Mouse (Mus musculus) limb, embryonic 13.5 days (tissue): ENCODE results near the gene Adcyap1r1. TPM values are rescaled to one million over a fixed set of nuclear protein-coding genes. Genes with fewer than 3 reads are reported as not detected.
A peak's percentile ranks its signal among the peaks of the same experiment; 100 is the strongest.

ENCODE experiments used
- ATAC-seq: fragments of 200-750 bp; cut with Nextera tagmentation; 2 replicates; pipeline ENCODE4 v1.8.0; 2017; ENCODE audit warnings: low read depth, moderate number of reproducible peaks, moderate TSS enrichment; ENCODE audit not compliant: low FRiP score
- H3K27ac ChIP-seq: fragments of 300-500 bp; sonication (generic); 2 replicates; pipeline ENCODE4 v1.5.1; 2015; ENCODE audit warnings: inconsistent platforms, mild to moderate bottlenecking, moderate library complexity
- H3K27me3 ChIP-seq: fragments of 300-500 bp; sonication (generic); 2 replicates; pipeline ENCODE4 v1.6.1; 2015; ENCODE audit warnings: mild to moderate bottlenecking, inconsistent platforms
- H3K36me3 ChIP-seq: fragments of 300-500 bp; sonication (generic); 2 replicates; pipeline ENCODE4 v1.6.1; 2015; ENCODE audit warnings: inconsistent platforms, mild to moderate bottlenecking, moderate library complexity
- H3K4me1 ChIP-seq: fragments of 300-500 bp; sonication (generic); 2 replicates; pipeline ENCODE4 v1.6.1; 2015; ENCODE audit warnings: inconsistent platforms
- H3K4me2 ChIP-seq: fragments of 300-500 bp; sonication (generic); replicated peaks from 2 replicates; pipeline ENCODE4 v1.6.1; 2015; ENCODE audit warnings: inconsistent platforms, mild to moderate bottlenecking, moderate library complexity
- H3K4me3 ChIP-seq: fragments of 300-500 bp; sonication (generic); 2 replicates; pipeline ENCODE4 v1.5.1; 2015; ENCODE audit warnings: moderate library complexity, mild to moderate bottlenecking, inconsistent platforms
- H3K9ac ChIP-seq: fragments of 300-500 bp; sonication (generic); 2 replicates; pipeline ENCODE4 v1.6.1; 2015; ENCODE audit warnings: mild to moderate bottlenecking, inconsistent platforms
- H3K9me3 ChIP-seq: fragments of 300-500 bp; sonication (generic); 2 replicates; pipeline ENCODE4 v1.6.1; 2016; ENCODE audit warnings: inconsistent platforms
- WGBS: fragments of 180-500 bp; shearing (Covaris S2); methylation state at CpG from one replicate; pipeline ENCODE4 v1.1.7; 2015; 5-methylcytosine and 5-hydroxymethylcytosine counted together
- polyA plus RNA-seq: library from polyadenylated mRNA; unstranded; fragments of >200 nt; fragmentation: Nextera tagmentation; extraction: Ambion mirVana; gene quantifications from 2 replicates; pipeline ENCODE4 v1.2.1, GENCODE M21; 2015

Adcyap1r1 gene
- polyA plus RNA-seq, 1 experiment from 2014 or later: 1.4 TPM

- Histone ChIP-seq H3K4me3 (no peak overlapping the region), H3K4me2 (no peak overlapping the region), H3K27ac (no peak overlapping the region), H3K9ac (no peak overlapping the region), H3K9me3 (no peaks in the 10 kb centered on the region), H3K36me3 (no peaks in the 10 kb centered on the region), H3K27me3 (peaks cover 8% of the 10 kb centered on the region; the same call in 1 of the 2 replicates), H3K4me1 (no peaks in the 10 kb centered on the region)
- 33% methylated on average over 12 of the region's 12 CpGs for WGBS
- ATAC-seq: peak; percentile 81; the same call in 1 of the 2 replicates
Observed at GRCm38 (mm10) chr6:55511212-55512065, 59.7 kb downstream of the Adcyap1r1 start.

GRCm38 (mm10) chr6:55512066-55512703 is 60.4 kb downstream of the Adcyap1r1 start:
- no peak overlapping the region for H3K4me2 ChIP-seq
- no peak overlapping the region for H3K27ac ChIP-seq
- H3K27me3 ChIP-seq: peaks cover 8% of the 10 kb centered on the region; the same call in 1 of the 2 replicates
- H3K9ac ChIP-seq: no peak overlapping the region
- no peak overlapping the region for H3K4me3 ChIP-seq
- H3K4me1 ChIP-seq: no peaks in the 10 kb centered on the region
- no peaks in the 10 kb centered on the region for H3K9me3 ChIP-seq
- no peak for ATAC-seq
- WGBS: 59% methylated on average over 19 of the region's 19 CpGs
- H3K36me3 ChIP-seq: no peaks in the 10 kb centered on the region

- Histone ChIP-seq H3K4me2 (no peak overlapping the region), H3K36me3 (no peaks in the 10 kb centered on the region), H3K27ac (no peak overlapping the region), H3K4me3 (no peak overlapping the region), H3K9me3 (no peaks in the 10 kb centered on the region), H3K4me1 (no peaks in the 10 kb centered on the region), H3K9ac (no peak overlapping the region), H3K27me3 (peaks cover 8% of the 10 kb centered on the region; the same call in 1 of the 2 replicates)
- WGBS: 69% methylated on average over 5 of the region's 5 CpGs
- no peak for ATAC-seq
Observed at GRCm38 (mm10) chr6:55513477-55513876, 61.7 kb downstream of the Adcyap1r1 start.

- Histone ChIP-seq H3K27me3 (no peaks in the 10 kb centered on the region), H3K27ac (no peak overlapping the region), H3K4me2 (peak overlapping the region; percentile 48), H3K36me3 (no peaks in the 10 kb centered on the region), H3K4me3 (no peak overlapping the region), H3K9me3 (no peaks in the 10 kb centered on the region), H3K4me1 (no peaks in the 10 kb centered on the region), H3K9ac (no peak overlapping the region)
- peak; percentile 95 for ATAC-seq
- WGBS: 15% methylated on average over 11 of the region's 11 CpGs
Observed at GRCm38 (mm10) chr6:55519605-55520201, 67.9 kb downstream of the Adcyap1r1 start.

GRCm38 (mm10) chr6:55520237-55521095 is 68.7 kb downstream of the Adcyap1r1 start:
- H3K4me3 ChIP-seq: no peak overlapping the region
- H3K27me3 ChIP-seq: no peaks in the 10 kb centered on the region
- no peaks in the 10 kb centered on the region for H3K9me3 ChIP-seq
- no peaks in the 10 kb centered on the region for H3K4me1 ChIP-seq
- H3K36me3 ChIP-seq: no peaks in the 10 kb centered on the region
- H3K9ac ChIP-seq: no peak overlapping the region
- no peak overlapping the region for H3K27ac ChIP-seq
- ATAC-seq: peak; percentile 72; the same call in 1 of the 2 replicates
- WGBS: 59% methylated on average over 11 of the region's 11 CpGs
- peak overlapping the region; percentile 48 for H3K4me2 ChIP-seq

GRCm38 (mm10) chr6:55536469-55536868 is 84.7 kb downstream of the Adcyap1r1 start:
- Histone ChIP-seq H3K27me3 (0 out of 2 replicates have a peak, but pooled peaks cover 2% of the 10 kb centered on the region), H3K9me3 (peaks cover 5% of the 10 kb centered on the region; the same call in 1 of the 2 replicates), H3K9ac (no peak overlapping the region), H3K4me1 (no peaks in the 10 kb centered on the region), H3K4me2 (no peak overlapping the region), H3K36me3 (no peaks in the 10 kb centered on the region), H3K4me3 (no peak overlapping the region), H3K27ac (no peak overlapping the region)
- WGBS: 79% methylated on average over 2 of the region's 2 CpGs
- ATAC-seq: no peak

- Histone ChIP-seq H3K4me1 (peaks cover 5% of the 10 kb centered on the region; the same call in 1 of the 2 replicates), H3K4me2 (no peak overlapping the region), H3K27ac (no peak overlapping the region), H3K9me3 (no peaks in the 10 kb centered on the region), H3K27me3 (0 out of 2 replicates have a peak, but pooled peaks cover 2% of the 10 kb centered on the region), H3K36me3 (no peaks in the 10 kb centered on the region), H3K9ac (no peak overlapping the region), H3K4me3 (no peak overlapping the region)
- no peak for ATAC-seq
- 75% methylated on average over 10 of the region's 10 CpGs for WGBS
Observed at GRCm38 (mm10) chr6:55539196-55539595, 87.4 kb downstream of the Adcyap1r1 start.

GRCm38 (mm10) chr6:55542359-55542758 is 90.6 kb downstream of the Adcyap1r1 start:
- H3K9ac ChIP-seq: no peak overlapping the region
- WGBS: 54% methylated on average over 3 of the region's 3 CpGs
- H3K4me1 ChIP-seq: peaks cover 5% of the 10 kb centered on the region; the same call in 1 of the 2 replicates
- no peak for ATAC-seq
- H3K4me2 ChIP-seq: no peak overlapping the region
- H3K27me3 ChIP-seq: no peaks in the 10 kb centered on the region
- H3K9me3 ChIP-seq: no peaks in the 10 kb centered on the region
- no peak overlapping the region for H3K27ac ChIP-seq
- H3K4me3 ChIP-seq: no peak overlapping the region
- H3K36me3 ChIP-seq: no peaks in the 10 kb centered on the region

GRCm38 (mm10) chr6:55543345-55543744 is 91.6 kb downstream of the Adcyap1r1 start:
- Histone ChIP-seq H3K4me2 (no peak overlapping the region), H3K9ac (no peak overlapping the region), H3K9me3 (no peaks in the 10 kb centered on the region), H3K27me3 (no peaks in the 10 kb centered on the region), H3K36me3 (no peaks in the 10 kb centered on the region), H3K4me1 (peaks cover 5% of the 10 kb centered on the region; the same call in 1 of the 2 replicates), H3K27ac (no peak overlapping the region), H3K4me3 (no peak overlapping the region)
- WGBS: 87% methylated on average over 4 of the region's 4 CpGs
- ATAC-seq: no peak

GRCm38 (mm10) chr6:55549211-55549610 is 97.4 kb downstream of the Adcyap1r1 start:
- Histone ChIP-seq H3K9ac (no peak overlapping the region), H3K4me3 (no peak overlapping the region), H3K27ac (no peak overlapping the region), H3K36me3 (no peaks in the 10 kb centered on the region), H3K9me3 (0 out of 2 replicates have a peak, but pooled peaks cover 4% of the 10 kb centered on the region), H3K4me2 (no peak overlapping the region), H3K4me1 (no peaks in the 10 kb centered on the region), H3K27me3 (no peaks in the 10 kb centered on the region)
- no peak for ATAC-seq
- 93% methylated on average over 6 of the region's 6 CpGs for WGBS

GRCm38 (mm10) chr6:55550926-55551325 is 99.1 kb downstream of the Adcyap1r1 start:
- no peak overlapping the region for H3K27ac ChIP-seq
- no peak overlapping the region for H3K4me3 ChIP-seq
- ATAC-seq: no peak
- WGBS: 40% methylated on average over 13 of the region's 13 CpGs
- no peaks in the 10 kb centered on the region for H3K36me3 ChIP-seq
- 0 out of 2 replicates have a peak, but pooled peaks cover 4% of the 10 kb centered on the region for H3K9me3 ChIP-seq
- no peak overlapping the region for H3K9ac ChIP-seq
- H3K27me3 ChIP-seq: no peaks in the 10 kb centered on the region
- H3K4me1 ChIP-seq: no peaks in the 10 kb centered on the region
- H3K4me2 ChIP-seq: no peak overlapping the region
